Mouse (Mus musculus) lung, embryonic 15.5 days (tissue): ENCODE measurements around the gene Armcx4. TPM values are rescaled to one million over a fixed set of nuclear protein-coding genes. Genes with fewer than 3 reads are reported as not detected.

Source experiments
- polyA plus RNA-seq: library from polyadenylated mRNA; unstranded; fragments of >200 nt; fragmentation: Nextera tagmentation; extraction: Ambion mirVana; gene quantifications from 2 replicates; pipeline ENCODE4 v1.2.1, GENCODE M21; 2015

The Armcx4 gene
- polyA plus RNA-seq, 1 experiment from 2014 or later: 6.1 TPM

Other genes starting within 250 kb of the Armcx4 start
- gene Taf7l, start 210.0 kb upstream of the Armcx4 start, polyA plus RNA-seq: not detected in 2 replicates
- gene Timm8a1, start 144.7 kb upstream of the Armcx4 start, polyA plus RNA-seq: 75.1 and 75.2 TPM in 2 replicates
- 2.2 and 2.3 TPM in 2 replicates for gene Btk, start 102.9 kb upstream of the Armcx4 start, polyA plus RNA-seq
- gene Rpl36a, start 100.9 kb upstream of the Armcx4 start, polyA plus RNA-seq: 375 and 413 TPM in 2 replicates
- 5.2 and 7.0 TPM in 2 replicates for gene Gla, start 85.4 kb upstream of the Armcx4 start, polyA plus RNA-seq
- gene Hnrnph2, start 85.3 kb upstream of the Armcx4 start, polyA plus RNA-seq: 161 and 168 TPM in 2 replicates
- gene Armcx1, start 31.4 kb downstream of the Armcx4 start, polyA plus RNA-seq: 49.0 and 52.6 TPM in 2 replicates
- 20.9 TPM in 2 replicates for gene Armcx6, start 64.9 kb downstream of the Armcx4 start, polyA plus RNA-seq
- 73.5 and 74.6 TPM in 2 replicates for gene Armcx3, start 70.1 kb downstream of the Armcx4 start, polyA plus RNA-seq
- 67.6 and 71.3 TPM in 2 replicates for gene Armcx2, start 122.7 kb downstream of the Armcx4 start, polyA plus RNA-seq